Mouse (Mus musculus) liver, postnatal 0 days (tissue): Measurements from ENCODE around the gene Cuta. TPM values are rescaled to one million over a fixed set of nuclear protein-coding genes. Genes with fewer than 3 reads are reported as not detected.

ENCODE experiments used
- ATAC-seq: fragments of 200-750 bp; cut with Nextera tagmentation; 2 replicates; pipeline ENCODE4 v1.8.0; 2017; ENCODE audit warnings: mild to moderate bottlenecking, moderate library complexity
- DNase-seq: peaks from one replicate; pipeline ENCODE4 v3.0.0-alpha.2; 2016
- H3K27ac ChIP-seq: fragments of 300-500 bp; sonication (generic); 2 replicates; pipeline ENCODE4 v1.5.1; 2014; ENCODE audit warnings: antibody characterized with exemption, moderate library complexity, mild to moderate bottlenecking, low read depth
- H3K27me3 ChIP-seq: fragments of 300-500 bp; sonication (generic); 2 replicates; pipeline ENCODE4 v1.6.1; 2014; ENCODE audit warnings: low read length, control low read depth, mixed read lengths; ENCODE audit not compliant: insufficient read depth
- H3K36me3 ChIP-seq: fragments of 300-500 bp; sonication (generic); replicated peaks from 2 replicates; pipeline ENCODE4 v1.6.1; 2014; ENCODE audit warnings: mild to moderate bottlenecking, control low read depth, low read length, moderate library complexity, mixed read lengths; ENCODE audit not compliant: insufficient read depth
- H3K4me1 ChIP-seq: fragments of 300-500 bp; sonication (generic); 2 replicates; pipeline ENCODE4 v1.6.1; 2014; ENCODE audit warnings: antibody characterized with exemption, mild to moderate bottlenecking, control low read depth; ENCODE audit not compliant: insufficient read depth
- H3K4me2 ChIP-seq: fragments of 300-500 bp; sonication (generic); 2 replicates; pipeline ENCODE4 v1.6.1; 2014; ENCODE audit warnings: low read depth, mild to moderate bottlenecking, low read length, moderate library complexity, mixed read lengths
- H3K4me3 ChIP-seq: fragments of 300-500 bp; sonication (generic); 2 replicates; pipeline ENCODE4 v1.5.1; 2014; ENCODE audit warnings: low read depth, low read length
- H3K9ac ChIP-seq: fragments of 300-500 bp; sonication (generic); replicated peaks from 2 replicates; pipeline ENCODE4 v1.6.1; 2014; ENCODE audit warnings: mild to moderate bottlenecking, moderate library complexity
- H3K9me3 ChIP-seq: fragments of 300-500 bp; sonication (generic); 2 replicates; pipeline ENCODE4 v1.6.1; 2016; ENCODE audit warnings: mild to moderate bottlenecking, control low read depth, low read length, mixed read lengths
- CTCF ChIP-seq: sonication (generic); IDR thresholded peaks from 2 replicates; pipeline ENCODE4 v1.5.1; 2016; ENCODE audit warnings: antibody characterized with exemption, low read depth
- EP300 ChIP-seq: IDR thresholded peaks from 2 replicates; pipeline ENCODE4 v1.6.1; 2016; ENCODE audit warnings: antibody characterized with exemption, low read depth, mild to moderate bottlenecking
- WGBS: fragments of 180-500 bp; shearing (Covaris S2); extraction: QIAGEN DNeasy Blood & Tissue Kit; methylation state at CpG from one replicate; pipeline ENCODE4 v1.1.7; 2014; ENCODE audit not compliant: insufficient replicate concordance; 5-methylcytosine and 5-hydroxymethylcytosine counted together
- polyA plus RNA-seq: library from polyadenylated mRNA; unstranded; fragments of >200 nt; fragmentation: Nextera tagmentation; extraction: Ambion mirVana; gene quantifications from 2 replicates; pipeline ENCODE4 v1.2.1, GENCODE M21; 2015

Cuta gene
- polyA plus RNA-seq, 1 experiment from 2014 or later = 83.4 TPM

DNA sequence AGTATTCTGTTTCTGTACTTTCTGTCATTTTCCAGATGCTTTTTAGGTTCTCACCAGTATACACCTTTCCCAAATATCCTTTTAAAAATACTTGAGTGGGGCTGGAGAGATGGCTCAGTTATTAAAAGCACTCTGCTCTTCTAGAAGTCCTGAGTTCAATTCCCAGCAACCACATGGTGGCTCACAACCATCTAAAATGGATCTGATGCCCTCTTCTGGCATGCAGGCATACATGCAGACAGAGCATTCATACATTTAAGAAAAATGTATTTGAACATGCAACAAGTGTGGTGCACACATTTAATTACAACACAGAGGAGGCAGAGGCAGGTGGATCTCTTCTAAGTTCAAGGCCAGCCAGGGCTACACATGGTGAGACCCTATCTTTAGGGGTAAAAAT lies 36.0 kb upstream of the Cuta start:
- no peak overlapping the region for H3K9ac ChIP-seq
- H3K36me3 ChIP-seq = peaks cover 13% of the 10 kb centered on the region
- no peaks in the 10 kb centered on the region for H3K27me3 ChIP-seq
- no peak overlapping the region for H3K4me2 ChIP-seq
- ATAC-seq (no peak), DNase-seq (no peak)
- no peak overlapping the region for H3K27ac ChIP-seq
- TF ChIP-seq CTCF (peak; percentile 60), EP300 (no peak)
- peaks cover 18% of the 10 kb centered on the region for H3K4me1 ChIP-seq
- H3K4me3 ChIP-seq = no peak overlapping the region
- H3K9me3 ChIP-seq = no peaks in the 10 kb centered on the region

DNA sequence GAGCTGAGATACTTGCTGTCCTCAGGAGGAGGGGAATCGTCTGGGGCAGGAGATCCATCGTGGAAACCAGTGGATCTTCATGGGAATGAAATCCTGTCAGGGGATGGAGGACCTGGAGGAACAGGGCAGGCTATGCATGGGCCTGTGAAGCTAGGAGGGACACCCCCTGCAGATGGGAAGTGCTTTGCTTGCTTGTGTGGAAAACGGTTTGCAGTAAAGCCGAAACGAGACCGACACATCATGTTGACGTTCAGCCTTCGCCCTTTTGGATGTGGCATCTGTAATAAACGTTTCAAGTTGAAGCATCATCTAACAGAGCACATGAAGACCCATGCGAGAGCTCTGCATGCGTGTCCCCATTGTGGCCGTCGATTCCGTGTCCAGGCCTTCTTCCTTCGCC lies 35.2 kb upstream of the Cuta start:
- DNase-seq (no peak), ATAC-seq (no peak)
- no peak for TF ChIP-seq EP300
- Histone ChIP-seq H3K9ac (peak overlapping the region; percentile 87; the same call in 1 of the 2 replicates), H3K9me3 (no peaks in the 10 kb centered on the region), H3K4me1 (peaks cover 18% of the 10 kb centered on the region), H3K36me3 (peaks cover 13% of the 10 kb centered on the region), H3K27me3 (no peaks in the 10 kb centered on the region), H3K27ac (no peak overlapping the region), H3K4me3 (no peak overlapping the region), H3K4me2 (peak overlapping the region; percentile 100; the same call in 1 of the 2 replicates)
- 85% methylated on average over 15 of the region's 15 CpGs for WGBS

DNA sequence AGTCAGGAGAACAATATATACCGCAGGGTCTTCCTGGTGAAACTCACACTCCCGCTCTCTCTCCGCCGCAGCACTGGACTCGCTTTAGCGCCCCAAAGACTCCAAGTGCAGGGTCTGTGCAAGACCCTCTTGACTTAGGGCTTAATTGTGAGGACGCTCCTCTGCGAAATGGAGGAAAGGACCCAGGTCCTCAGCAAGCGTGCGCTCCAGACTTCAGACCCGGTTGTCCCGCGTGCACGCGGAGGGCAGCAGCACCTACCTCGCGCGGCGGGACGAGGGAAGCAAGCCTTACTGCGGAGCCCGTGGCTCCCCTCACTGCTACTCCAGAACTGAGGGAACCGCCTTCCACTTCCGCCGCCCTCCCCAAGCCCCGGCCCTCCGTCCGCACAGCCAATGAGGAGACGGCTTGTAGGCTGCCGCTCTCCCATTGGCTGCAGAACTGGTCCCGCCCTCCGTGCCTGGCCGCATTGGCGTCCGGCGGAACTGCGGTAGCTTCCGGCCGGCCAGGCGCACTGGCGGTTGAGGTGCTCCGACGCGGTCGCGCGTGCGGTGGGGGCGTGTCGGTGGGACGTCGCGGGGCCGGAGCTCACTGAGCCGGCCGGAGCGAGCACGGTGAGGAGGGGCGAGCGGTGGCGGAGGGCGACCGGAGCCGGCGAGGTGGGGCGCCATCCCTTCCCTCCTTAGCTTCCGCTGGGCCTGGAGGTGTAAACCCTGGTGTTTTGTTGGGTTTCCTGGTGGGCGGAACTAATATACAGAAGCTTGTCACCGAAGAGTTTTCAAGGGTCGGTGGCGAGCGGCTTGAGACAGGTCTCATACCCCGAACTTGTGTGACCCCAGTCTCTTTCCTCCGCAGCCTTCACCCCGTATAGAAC lies 33.6 kb upstream of the Cuta start, which contains the start of gene Zbtb9:
Gene Zbtb9 (plus strand): TSS at position 465 of the 872 bp plus-strand sequence.
- H3K4me3 ChIP-seq = peak within 1 kb of the TSS; percentile 82
- H3K27ac ChIP-seq = peak within 1 kb of the TSS; percentile 89
- ATAC-seq (peak; percentile 100), DNase-seq (peak; percentile 97)
- H3K9me3 ChIP-seq = no peaks in the 10 kb centered on the region
- H3K27me3 ChIP-seq = no peaks in the 10 kb centered on the region
- H3K4me1 ChIP-seq = peaks cover 18% of the 10 kb centered on the region
- WGBS = under 1% methylated on average over 63 of the region's 75 CpGs
- TF ChIP-seq EP300 (no peak), CTCF (no peak)
- peak within 1 kb of the TSS; percentile 87 for H3K9ac ChIP-seq
- peaks cover 13% of the 10 kb centered on the region for H3K36me3 ChIP-seq
- H3K4me2 ChIP-seq = peak within 1 kb of the TSS; percentile 100

DNA sequence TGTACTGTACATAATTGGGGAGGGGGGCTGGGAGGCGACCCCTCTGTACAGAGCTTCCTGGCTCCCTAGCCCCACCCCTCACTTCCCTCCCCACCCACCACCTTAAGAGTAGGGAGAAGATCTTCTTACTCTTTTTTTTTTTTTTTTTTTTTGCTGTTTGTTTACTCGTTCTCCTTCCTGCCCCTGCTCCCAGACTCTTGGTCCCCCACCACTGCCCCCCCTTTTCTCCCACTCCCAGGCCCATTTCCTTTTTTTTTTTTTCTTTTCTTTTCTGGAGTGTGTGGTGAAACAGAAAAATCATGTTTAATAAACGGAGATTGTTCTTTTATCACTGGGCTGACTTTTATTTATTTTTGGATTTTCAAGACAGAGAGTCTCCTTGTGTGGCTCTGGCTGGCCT lies 32.7 kb upstream of the Cuta start:
- Histone ChIP-seq H3K27me3 (no peaks in the 10 kb centered on the region), H3K9ac (peak overlapping the region; percentile 87), H3K36me3 (peaks cover 13% of the 10 kb centered on the region), H3K4me2 (peak overlapping the region; percentile 100), H3K4me3 (peak overlapping the region; percentile 82), H3K4me1 (peaks cover 18% of the 10 kb centered on the region), H3K27ac (peak overlapping the region; percentile 89), H3K9me3 (no peaks in the 10 kb centered on the region)
- no peak for ATAC-seq
- 2% methylated on average over 3 of the region's 3 CpGs for WGBS
- TF ChIP-seq CTCF = no peak
- TF ChIP-seq EP300 = no peak
- no peak for DNase-seq

DNA sequence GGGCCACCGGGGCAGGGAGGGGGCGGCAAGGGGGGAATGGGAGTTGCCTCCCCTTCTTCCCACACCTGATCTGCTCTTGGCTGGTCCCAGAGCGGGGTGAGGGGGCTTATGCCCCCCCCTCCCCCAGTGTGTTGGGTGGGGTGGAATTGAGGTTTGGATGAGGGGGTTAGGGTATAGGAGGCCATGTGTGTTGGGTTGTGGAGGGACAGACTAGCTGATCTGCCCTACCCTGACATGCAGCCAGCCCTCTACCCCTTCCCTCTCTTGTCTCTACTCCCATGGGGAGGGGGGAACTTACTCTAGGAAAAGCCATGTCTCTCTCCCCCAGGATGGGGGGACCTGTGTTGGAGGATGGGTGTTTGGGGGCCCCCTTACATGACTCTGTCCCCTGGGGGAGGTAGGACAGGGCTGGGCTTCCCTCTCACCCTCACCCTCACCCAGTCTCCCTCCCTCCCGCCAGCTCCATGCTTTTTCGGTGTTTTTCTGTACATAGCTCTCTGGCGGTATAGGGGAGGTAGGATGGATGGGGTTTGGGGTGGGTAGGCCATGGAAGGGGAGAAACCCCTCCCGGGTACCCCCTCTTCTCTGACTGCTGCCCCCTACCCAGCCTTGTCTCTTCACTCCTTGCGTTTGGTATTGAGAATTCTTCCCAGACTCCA lies 32.0 kb upstream of the Cuta start:
- no peaks in the 10 kb centered on the region for H3K9me3 ChIP-seq
- ATAC-seq (no peak), DNase-seq (no peak)
- H3K27me3 ChIP-seq = no peaks in the 10 kb centered on the region
- H3K4me1 ChIP-seq = peaks cover 18% of the 10 kb centered on the region
- H3K4me3 ChIP-seq = 0 out of 2 replicates have a peak overlapping the region, but pooled peaks have one; percentile 82
- no peak overlapping the region; the same call in 1 of the 2 replicates for H3K9ac ChIP-seq
- peaks cover 9% of the 10 kb centered on the region for H3K36me3 ChIP-seq
- H3K4me2 ChIP-seq = 0 out of 2 replicates have a peak overlapping the region, but pooled peaks have one; percentile 100
- TF ChIP-seq EP300 = no peak
- no peak for TF ChIP-seq CTCF
- H3K27ac ChIP-seq = no peak overlapping the region
- 61% methylated on average over 8 of the region's 8 CpGs for WGBS

DNA sequence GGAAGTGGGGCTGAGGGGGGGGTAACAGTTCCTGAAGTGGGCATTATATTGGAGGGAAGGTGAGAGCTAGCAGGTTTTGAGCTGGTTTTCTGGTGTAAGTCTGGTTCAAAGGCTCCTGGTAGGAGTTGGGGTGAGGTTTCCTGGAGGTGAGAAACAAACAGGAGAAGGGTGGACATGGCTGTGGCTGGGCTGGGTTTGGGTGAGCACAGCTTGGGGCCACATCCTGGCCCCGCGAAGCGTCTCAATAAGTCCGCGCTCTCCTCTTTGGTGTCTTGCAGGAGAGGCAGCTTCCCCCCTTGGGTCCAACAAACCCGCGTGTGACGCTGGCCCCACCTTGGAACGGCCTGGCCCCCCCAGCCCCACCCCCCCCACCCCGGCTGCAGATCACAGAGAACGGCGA lies 30.9 kb upstream of the Cuta start:
- Histone ChIP-seq H3K4me1 (peaks cover 18% of the 10 kb centered on the region), H3K4me2 (no peak overlapping the region), H3K4me3 (no peak overlapping the region), H3K36me3 (no peaks in the 10 kb centered on the region), H3K27me3 (no peaks in the 10 kb centered on the region), H3K9me3 (no peaks in the 10 kb centered on the region), H3K27ac (no peak overlapping the region), H3K9ac (no peak overlapping the region)
- TF ChIP-seq CTCF (no peak), EP300 (no peak)
- no peak for ATAC-seq
- DNase-seq = no peak
- WGBS = 58% methylated on average over 12 of the region's 12 CpGs
